Mouse (Mus musculus): ENCODE measurements at regions not wholly inside any gene's neighbourhood (a gene's known extent, or its start where the extent isn't known, plus 50 kb on each side); places are given as distances from the start of the nearest gene placed in this dataset.

DNA sequence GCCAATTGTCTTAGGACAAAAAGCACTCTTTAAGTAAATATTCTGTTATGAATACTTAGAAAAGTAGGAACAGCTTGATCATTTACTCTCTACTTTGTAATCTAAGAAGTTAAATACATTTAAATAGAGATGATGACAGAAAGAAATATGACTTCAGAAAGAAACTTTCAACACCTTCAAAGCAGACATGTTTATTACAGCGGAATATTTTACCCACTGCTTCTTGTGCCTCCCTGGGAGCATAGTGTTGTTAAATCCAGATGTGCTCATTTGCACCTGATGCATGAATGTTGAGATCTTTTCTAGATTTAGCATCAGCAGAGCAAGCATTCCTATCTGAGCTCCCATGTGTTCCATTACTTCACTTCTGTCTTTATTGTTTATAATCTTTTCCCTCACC lies 2912.0 kb downstream of the Poteg start:
- TF ChIP-seq EP300 (IDR thresholded peaks at IDR 0.05; ENCODE audit: low read depth) (no peak), CTCF (IDR thresholded peaks at IDR 0.05; ENCODE audit: low read depth) (no peak)

Measured in heart, postnatal 0 days (tissue).